Mouse (Mus musculus): Measurements from ENCODE around the gene Chn1.

- no peak for TF ChIP-seq CTCF (IDR thresholded peaks at IDR 0.05; ENCODE audit: low read depth)
- no peak for TF ChIP-seq EP300 (IDR thresholded peaks at IDR 0.05; ENCODE audit: low read depth)
Observed at GRCm38 (mm10) chr2:73637688-73638087, 137.5 kb downstream of the Chn1 start.
